Mouse (Mus musculus): ENCODE measurements at regions not wholly inside any gene's neighbourhood (a gene's known extent, or its start where the extent isn't known, plus 50 kb on each side); places are given as distances from the start of the nearest gene placed in this dataset.

- H3K27me3 ChIP-seq (ENCODE audit: insufficient read depth, low read length) = no peaks in the 10 kb centered on the region
- H3K4me1 ChIP-seq (replicated peaks; ENCODE audit: low read depth, low read length) = no peaks in the 10 kb centered on the region
- no peak for TF ChIP-seq CTCF (conservative IDR thresholded peaks at IDR 0.05; ENCODE audit: low read length)
- TF ChIP-seq POU5F1 (IDR thresholded peaks at IDR 0.05; ENCODE audit: borderline replicate concordance, low read length) = no peak
- no peak for TF ChIP-seq NANOG (IDR thresholded peaks at IDR 0.05; ENCODE audit: borderline replicate concordance, low read length)
- H3K9me3 ChIP-seq (ENCODE audit: low read length) = peaks cover 29% of the 10 kb centered on the region
- no peak overlapping the region for H3K4me3 ChIP-seq (replicated peaks; ENCODE audit: low read length)
- no peaks in the 10 kb centered on the region for H3K36me3 ChIP-seq (ENCODE audit: insufficient read depth, low read length)
Observed at GRCm38 (mm10) chr7:39750448-39750847, 232.9 kb downstream of the Zfp619 start.

DNA sequence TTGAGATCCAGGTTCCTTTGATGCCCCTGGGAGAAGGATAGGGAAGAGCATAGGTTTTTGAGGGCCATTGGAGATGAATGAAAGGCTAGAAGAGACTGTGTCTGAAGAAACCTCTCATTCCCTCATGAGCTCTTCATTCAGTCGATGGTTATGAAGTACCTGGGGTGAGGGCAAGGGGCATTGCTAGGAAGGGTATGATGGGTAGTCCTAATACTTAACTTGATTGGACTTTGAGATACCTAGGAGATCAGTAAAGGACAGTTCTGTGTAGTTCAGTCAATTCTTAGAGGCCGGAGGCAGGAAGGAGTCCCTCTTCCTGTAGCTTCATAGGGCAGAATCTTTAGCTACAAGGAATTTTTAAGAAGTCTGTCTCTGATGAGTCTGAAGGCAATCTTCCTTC is 246.8 kb downstream of the Zfp619 start:
- no peaks in the 10 kb centered on the region for H3K27me3 ChIP-seq (ENCODE audit: insufficient read depth, low read length)
- TF ChIP-seq CTCF (conservative IDR thresholded peaks at IDR 0.05; ENCODE audit: low read length) = no peak
- TF ChIP-seq POU5F1 (IDR thresholded peaks at IDR 0.05; ENCODE audit: borderline replicate concordance, low read length) = no peak
- TF ChIP-seq NANOG (IDR thresholded peaks at IDR 0.05; ENCODE audit: borderline replicate concordance, low read length) = no peak
- no peaks in the 10 kb centered on the region for H3K36me3 ChIP-seq (ENCODE audit: insufficient read depth, low read length)
- H3K9me3 ChIP-seq (ENCODE audit: low read length) = peaks cover 23% of the 10 kb centered on the region; the same call in 1 of the 2 replicates
- H3K4me3 ChIP-seq (replicated peaks; ENCODE audit: low read length) = no peak overlapping the region
- H3K4me1 ChIP-seq (replicated peaks; ENCODE audit: low read depth, low read length) = no peaks in the 10 kb centered on the region

DNA sequence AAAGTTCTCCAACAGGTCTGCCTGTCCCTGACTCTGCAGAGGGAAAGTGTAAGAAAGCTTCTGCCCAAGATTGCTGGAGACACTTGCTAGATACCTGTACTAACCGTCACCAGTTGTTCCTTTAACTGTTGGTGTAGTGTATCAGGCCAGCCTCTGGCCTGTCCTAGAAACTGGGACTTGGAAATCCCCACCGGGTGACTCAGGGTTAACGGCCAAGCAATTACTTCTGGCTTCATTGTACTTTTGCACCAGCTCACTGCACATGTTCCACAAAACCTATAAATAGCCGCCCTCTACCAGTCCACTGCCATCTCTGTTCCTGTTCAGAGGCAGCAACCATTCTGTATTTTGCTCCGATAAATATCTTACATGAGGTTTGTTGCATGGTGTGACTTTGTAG is 247.5 kb downstream of the Zfp619 start:
- Histone ChIP-seq H3K36me3 (ENCODE audit: insufficient read depth, low read length) (no peaks in the 10 kb centered on the region), H3K9me3 (ENCODE audit: low read length) (peaks cover 23% of the 10 kb centered on the region; the same call in 1 of the 2 replicates), H3K4me1 (replicated peaks; ENCODE audit: low read depth, low read length) (no peaks in the 10 kb centered on the region), H3K4me3 (replicated peaks; ENCODE audit: low read length) (no peak overlapping the region), H3K27me3 (ENCODE audit: insufficient read depth, low read length) (no peaks in the 10 kb centered on the region)
- TF ChIP-seq POU5F1 (IDR thresholded peaks at IDR 0.05; ENCODE audit: borderline replicate concordance, low read length) (no peak), NANOG (IDR thresholded peaks at IDR 0.05; ENCODE audit: borderline replicate concordance, low read length) (no peak), CTCF (conservative IDR thresholded peaks at IDR 0.05; ENCODE audit: low read length) (no peak)

DNA sequence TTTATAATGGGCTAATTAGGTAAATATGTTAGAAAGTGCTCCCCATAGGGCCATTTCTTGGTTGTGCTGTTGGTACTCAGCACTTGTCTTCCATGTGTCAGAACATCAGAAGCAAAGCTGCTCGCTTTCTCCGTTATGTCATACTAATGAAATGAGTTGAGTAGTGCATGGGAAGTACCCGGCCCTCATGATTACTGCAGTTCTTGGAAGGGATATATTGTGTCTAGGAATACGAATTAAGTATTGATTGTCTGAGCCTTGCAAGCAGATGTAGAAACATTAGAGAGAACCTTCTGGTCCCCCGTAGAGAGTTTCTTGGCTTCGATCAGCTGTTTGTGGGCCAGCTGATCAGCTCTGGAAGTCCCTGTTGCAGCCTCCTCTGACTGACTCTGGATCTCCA is 255.7 kb downstream of the Zfp619 start:
- H3K36me3 ChIP-seq (ENCODE audit: insufficient read depth, low read length) = no peaks in the 10 kb centered on the region
- H3K9me3 ChIP-seq (ENCODE audit: low read length) = peaks cover 46% of the 10 kb centered on the region
- H3K4me3 ChIP-seq (replicated peaks; ENCODE audit: low read length) = no peak overlapping the region
- no peaks in the 10 kb centered on the region for H3K27me3 ChIP-seq (ENCODE audit: insufficient read depth, low read length)
- no peaks in the 10 kb centered on the region for H3K4me1 ChIP-seq (replicated peaks; ENCODE audit: low read depth, low read length)
- TF ChIP-seq POU5F1 (IDR thresholded peaks at IDR 0.05; ENCODE audit: borderline replicate concordance, low read length) (no peak), CTCF (conservative IDR thresholded peaks at IDR 0.05; ENCODE audit: low read length) (no peak), NANOG (IDR thresholded peaks at IDR 0.05; ENCODE audit: borderline replicate concordance, low read length) (no peak)

GRCm38 (mm10) chr7:39789321-39789720 is 271.8 kb downstream of the Zfp619 start:
- no peak for TF ChIP-seq NANOG (IDR thresholded peaks at IDR 0.05; ENCODE audit: borderline replicate concordance, low read length)
- TF ChIP-seq POU5F1 (IDR thresholded peaks at IDR 0.05; ENCODE audit: borderline replicate concordance, low read length) = no peak
- TF ChIP-seq CTCF (conservative IDR thresholded peaks at IDR 0.05; ENCODE audit: low read length) = no peak
- H3K27me3 ChIP-seq (ENCODE audit: insufficient read depth, low read length) = no peaks in the 10 kb centered on the region
- H3K9me3 ChIP-seq (ENCODE audit: low read length) = peaks cover 39% of the 10 kb centered on the region
- H3K4me3 ChIP-seq (replicated peaks; ENCODE audit: low read length) = no peak overlapping the region
- H3K36me3 ChIP-seq (ENCODE audit: insufficient read depth, low read length) = no peaks in the 10 kb centered on the region
- H3K4me1 ChIP-seq (replicated peaks; ENCODE audit: low read depth, low read length) = no peaks in the 10 kb centered on the region

DNA sequence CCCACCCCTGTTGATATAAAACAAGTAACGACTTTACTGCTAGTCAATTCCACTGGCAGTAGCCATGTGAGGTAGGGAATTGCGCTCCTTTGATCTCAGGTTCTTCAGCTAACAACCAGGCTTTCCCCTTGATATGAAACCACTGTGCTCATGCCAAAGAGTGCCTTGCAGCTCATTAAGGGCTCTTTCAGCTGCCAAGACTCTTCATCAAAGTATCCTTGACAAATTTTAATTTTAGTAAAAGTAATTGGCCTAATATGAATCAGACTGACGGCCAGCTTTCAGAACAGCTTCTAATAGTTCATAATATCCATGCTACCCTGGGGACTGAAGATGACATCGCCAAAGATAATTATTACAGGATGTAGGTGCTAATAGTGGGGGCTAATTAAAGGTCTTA is 272.3 kb downstream of the Zfp619 start:
- no peaks in the 10 kb centered on the region for H3K4me1 ChIP-seq (replicated peaks; ENCODE audit: low read depth, low read length)
- H3K27me3 ChIP-seq (ENCODE audit: insufficient read depth, low read length) = no peaks in the 10 kb centered on the region
- no peaks in the 10 kb centered on the region for H3K36me3 ChIP-seq (ENCODE audit: insufficient read depth, low read length)
- TF ChIP-seq CTCF (conservative IDR thresholded peaks at IDR 0.05; ENCODE audit: low read length) (no peak), NANOG (IDR thresholded peaks at IDR 0.05; ENCODE audit: borderline replicate concordance, low read length) (no peak)
- H3K4me3 ChIP-seq (replicated peaks; ENCODE audit: low read length) = no peak overlapping the region
- H3K9me3 ChIP-seq (ENCODE audit: low read length) = peaks cover 33% of the 10 kb centered on the region

GRCm38 (mm10) chr7:39794751-39795150 is 277.2 kb downstream of the Zfp619 start:
- Histone ChIP-seq H3K36me3 (ENCODE audit: insufficient read depth, low read length) (no peaks in the 10 kb centered on the region), H3K27me3 (ENCODE audit: insufficient read depth, low read length) (no peaks in the 10 kb centered on the region), H3K4me3 (replicated peaks; ENCODE audit: low read length) (no peak overlapping the region), H3K4me1 (replicated peaks; ENCODE audit: low read depth, low read length) (no peaks in the 10 kb centered on the region), H3K9me3 (ENCODE audit: low read length) (peaks cover under 1% of the 10 kb centered on the region; the same call in 1 of the 2 replicates)
- TF ChIP-seq NANOG (IDR thresholded peaks at IDR 0.05; ENCODE audit: borderline replicate concordance, low read length) (no peak), CTCF (conservative IDR thresholded peaks at IDR 0.05; ENCODE audit: low read length) (no peak), POU5F1 (IDR thresholded peaks at IDR 0.05; ENCODE audit: borderline replicate concordance, low read length) (no peak)

GRCm38 (mm10) chr7:39804276-39804675 is 286.7 kb downstream of the Zfp619 start:
- Histone ChIP-seq H3K27me3 (ENCODE audit: insufficient read depth, low read length) (no peaks in the 10 kb centered on the region), H3K9me3 (ENCODE audit: low read length) (no peaks in the 10 kb centered on the region), H3K36me3 (ENCODE audit: insufficient read depth, low read length) (no peaks in the 10 kb centered on the region), H3K4me1 (replicated peaks; ENCODE audit: low read depth, low read length) (no peaks in the 10 kb centered on the region), H3K4me3 (replicated peaks; ENCODE audit: low read length) (no peak overlapping the region)
- TF ChIP-seq CTCF (conservative IDR thresholded peaks at IDR 0.05; ENCODE audit: low read length) (no peak), NANOG (IDR thresholded peaks at IDR 0.05; ENCODE audit: borderline replicate concordance, low read length) (no peak), POU5F1 (IDR thresholded peaks at IDR 0.05; ENCODE audit: borderline replicate concordance, low read length) (no peak)

GRCm38 (mm10) chr7:39818036-39818435 is 300.5 kb downstream of the Zfp619 start:
- Histone ChIP-seq H3K36me3 (ENCODE audit: insufficient read depth, low read length) (no peaks in the 10 kb centered on the region), H3K4me3 (replicated peaks; ENCODE audit: low read length) (no peak overlapping the region), H3K27me3 (ENCODE audit: insufficient read depth, low read length) (no peaks in the 10 kb centered on the region), H3K4me1 (replicated peaks; ENCODE audit: low read depth, low read length) (no peaks in the 10 kb centered on the region), H3K9me3 (ENCODE audit: low read length) (peaks cover 3% of the 10 kb centered on the region; the same call in 1 of the 2 replicates)
- TF ChIP-seq NANOG (IDR thresholded peaks at IDR 0.05; ENCODE audit: borderline replicate concordance, low read length) (no peak), CTCF (conservative IDR thresholded peaks at IDR 0.05; ENCODE audit: low read length) (no peak), POU5F1 (IDR thresholded peaks at IDR 0.05; ENCODE audit: borderline replicate concordance, low read length) (no peak)

Measured in E14TG2a.4 (cell line).